Mouse (Mus musculus): ENCODE data around the gene Ddx18. TPM values are rescaled to one million over a fixed set of nuclear protein-coding genes. Genes with fewer than 3 reads are reported as not detected.

Gene Ddx18
- total and polyA plus RNA-seq, 3 experiments = 62.8 to 198 (median 69.7) TPM

- no peaks in the 10 kb centered on the region for H3K9me3 ChIP-seq (replicated peaks; ENCODE audit: low read length)
- no peak overlapping the region for H3K27ac ChIP-seq (ENCODE audit: insufficient read depth, low read depth)
- no peak overlapping the region for H3K9ac ChIP-seq (ENCODE audit: insufficient read depth, low read depth)
- no peak overlapping the region for H3K4me3 ChIP-seq (replicated peaks in 1 of 3; ENCODE audit: low read depth in 2 of 3, low read length in 2 of 3, poor library complexity in 1 of 3)
- TF ChIP-seq KAT2A (IDR thresholded peaks at IDR 0.05; ENCODE audit: insufficient replicate concordance, low read length) = no peak
- no peak for TF ChIP-seq TBP (conservative IDR thresholded peaks at IDR 0.05; ENCODE audit: low read depth, low read length)
- no peak for TF ChIP-seq JUND (conservative IDR thresholded peaks at IDR 0.05; ENCODE audit: low read depth, low read length)
- no peak for TF ChIP-seq UBTF (IDR thresholded peaks at IDR 0.05; ENCODE audit: low read depth, low read length)
- DNase-seq (ENCODE audit: extremely low read depth) = no peak
- peaks cover 41% of the 10 kb centered on the region for H3K27me3 ChIP-seq (replicated peaks)
- in situ Hi-C loops (cut with MboI; ENCODE audit: low pct_ligation_motif_present, low pct_unique_long_range_greater_than_20kb, low sequenced_read_pairs) (no loop called here), dilution Hi-C loops (cut with MboI; ENCODE audit: extremely low pct_ligation_motif_present, extremely low pct_unique_long_range_greater_than_20kb, low sequenced_read_pairs) (no loop called here)
- no peaks in the 10 kb centered on the region for H3K4me1 ChIP-seq (ENCODE audit: control insufficient read depth in 1 of 2, insufficient read depth in 2 of 2)
- H3K36me3 ChIP-seq (replicated peaks in 1 of 2; ENCODE audit: control insufficient read depth in 1 of 2, insufficient read depth in 1 of 2, low read length in 1 of 2) = no peaks in the 10 kb centered on the region
- no peaks in the 10 kb centered on the region for H3K79me2 ChIP-seq (replicated peaks; ENCODE audit: control insufficient read depth, extremely low read depth, insufficient read depth, poor library complexity, severe bottlenecking)
- no peak overlapping the region for H3K4me2 ChIP-seq (ENCODE audit: insufficient read depth, low read depth, poor library complexity, severe bottlenecking)
Measured at GRCm38 (mm10) chr1:121577491-121577890, 9.7 kb upstream of the Ddx18 start.

GRCm38 (mm10) chr1:121570522-121570921 lies 2.7 kb upstream of the Ddx18 start:
- H3K36me3 ChIP-seq (replicated peaks in 1 of 2; ENCODE audit: control insufficient read depth in 1 of 2, insufficient read depth in 1 of 2, low read length in 1 of 2) = peaks cover 0 to 2% of the 10 kb centered on the region in 2 experiments
- dilution Hi-C loops (cut with MboI; ENCODE audit: extremely low pct_ligation_motif_present, extremely low pct_unique_long_range_greater_than_20kb, low sequenced_read_pairs) (no loop called here), in situ Hi-C loops (cut with MboI; ENCODE audit: low pct_ligation_motif_present, low pct_unique_long_range_greater_than_20kb, low sequenced_read_pairs) (no loop called here)
- TF ChIP-seq MEF2A (IDR thresholded peaks at IDR 0.05; ENCODE audit: borderline replicate concordance, low read depth, low read length) (no peak), CTCF (conservative IDR thresholded peaks at IDR 0.05 in 1 of 2, IDR thresholded peaks at IDR 0.05 in 1 of 2; ENCODE audit: low read depth in 2 of 2, low read length in 2 of 2) (no peak), RAD21 (IDR thresholded peaks at IDR 0.05; ENCODE audit: low read depth, low read length) (no peak), ELF1 (IDR thresholded peaks at IDR 0.05; ENCODE audit: low read depth, low read length) (no peak), SMC3 (IDR thresholded peaks at IDR 0.05; ENCODE audit: low read depth, low read length) (no peak), HCFC1 (IDR thresholded peaks at IDR 0.05; ENCODE audit: low read depth, low read length) (no peak), JUND (conservative IDR thresholded peaks at IDR 0.05; ENCODE audit: low read depth, low read length) (no peak), NRF1 (IDR thresholded peaks at IDR 0.05; ENCODE audit: low read depth, low read length) (no peak), RCOR1 (conservative IDR thresholded peaks at IDR 0.05; ENCODE audit: low read depth, low read length) (no peak), POLR2AphosphoS2 (IDR thresholded peaks at IDR 0.05; ENCODE audit: low read depth, low read length) (no peak), USF1 (IDR thresholded peaks at IDR 0.05; ENCODE audit: low read depth, low read length) (no peak)
- peaks cover 14% of the 10 kb centered on the region for H3K79me2 ChIP-seq (replicated peaks; ENCODE audit: control insufficient read depth, extremely low read depth, insufficient read depth, poor library complexity, severe bottlenecking)
- H3K4me2 ChIP-seq (ENCODE audit: insufficient read depth, low read depth, poor library complexity, severe bottlenecking) = no peak overlapping the region
- no peak overlapping the region for H3K4me3 ChIP-seq (replicated peaks in 1 of 3; ENCODE audit: low read depth in 2 of 3, low read length in 2 of 3, poor library complexity in 1 of 3)
- H3K4me1 ChIP-seq (ENCODE audit: control insufficient read depth in 1 of 2, insufficient read depth in 2 of 2) = peaks cover 0 to 2% of the 10 kb centered on the region in 2 experiments; a peak in 2 of 4 replicates
- no peak overlapping the region for H3K27ac ChIP-seq (ENCODE audit: insufficient read depth, low read depth)
- no peak for DNase-seq (ENCODE audit: extremely low read depth)
- no peak overlapping the region for H3K9ac ChIP-seq (ENCODE audit: insufficient read depth, low read depth)
- H3K27me3 ChIP-seq (replicated peaks) = peaks cover 18% of the 10 kb centered on the region
- H3K9me3 ChIP-seq (replicated peaks; ENCODE audit: low read length) = no peaks in the 10 kb centered on the region

- Histone ChIP-seq H3K9ac (ENCODE audit: insufficient read depth, low read depth) (no peak overlapping the region), H3K4me1 (ENCODE audit: control insufficient read depth in 1 of 2, insufficient read depth in 2 of 2) (no peaks in the 10 kb centered on the region), H3K36me3 (replicated peaks in 1 of 2; ENCODE audit: control insufficient read depth in 1 of 2, insufficient read depth in 1 of 2, low read length in 1 of 2) (peaks cover 84 to 95% of the 10 kb centered on the region in 2 experiments), H3K9me3 (replicated peaks; ENCODE audit: low read length) (no peaks in the 10 kb centered on the region), H3K79me2 (replicated peaks; ENCODE audit: control insufficient read depth, extremely low read depth, insufficient read depth, poor library complexity, severe bottlenecking) (0 out of 2 replicates have a peak, but pooled peaks cover 2% of the 10 kb centered on the region), H3K27me3 (replicated peaks) (no peaks in the 10 kb centered on the region), H3K4me2 (ENCODE audit: insufficient read depth, low read depth, poor library complexity, severe bottlenecking) (no peak overlapping the region), H3K4me3 (replicated peaks in 1 of 3; ENCODE audit: low read depth in 2 of 3, low read length in 2 of 3, poor library complexity in 1 of 3) (no peak overlapping the region), H3K27ac (ENCODE audit: insufficient read depth, low read depth) (no peak overlapping the region)
- TF ChIP-seq EP300 (IDR thresholded peaks at IDR 0.05; ENCODE audit: low read length) = no peak
- TF ChIP-seq ELF1 (IDR thresholded peaks at IDR 0.05; ENCODE audit: low read depth, low read length) = no peak
- TF ChIP-seq E2F4 (IDR thresholded peaks at IDR 0.05; ENCODE audit: insufficient replicate concordance, low read depth, low read length) = no peak
- no peak for TF ChIP-seq NELFE (IDR thresholded peaks at IDR 0.05; ENCODE audit: low read depth, low read length)
- no peak for TF ChIP-seq ZMIZ1 (IDR thresholded peaks at IDR 0.05; ENCODE audit: low read depth, low read length)
- no peak for TF ChIP-seq SMC3 (IDR thresholded peaks at IDR 0.05; ENCODE audit: low read depth, low read length)
- TF ChIP-seq RCOR1 (conservative IDR thresholded peaks at IDR 0.05; ENCODE audit: low read depth, low read length) = no peak
- TF ChIP-seq JUND (conservative IDR thresholded peaks at IDR 0.05; ENCODE audit: low read depth, low read length) = no peak
- TF ChIP-seq SIN3A (IDR thresholded peaks at IDR 0.05; ENCODE audit: low read length) = no peak
- TF ChIP-seq CHD1 (IDR thresholded peaks at IDR 0.05; ENCODE audit: low read depth, low read length) = no peak
- no peak for TF ChIP-seq TCF12 (IDR thresholded peaks at IDR 0.05; ENCODE audit: low read depth, low read length)
- no peak for TF ChIP-seq PAX5 (IDR thresholded peaks at IDR 0.05; ENCODE audit: low read length)
- TF ChIP-seq MAZ (IDR thresholded peaks at IDR 0.05; ENCODE audit: low read depth, low read length) = no peak
- no peak for TF ChIP-seq IRF4 (IDR thresholded peaks at IDR 0.05; ENCODE audit: low read depth, low read length)
- no peak for TF ChIP-seq HCFC1 (IDR thresholded peaks at IDR 0.05; ENCODE audit: low read depth, low read length)
- in situ Hi-C loops (cut with MboI; ENCODE audit: low pct_ligation_motif_present, low pct_unique_long_range_greater_than_20kb, low sequenced_read_pairs) = no loop called here
- DNase-seq (ENCODE audit: extremely low read depth) = no peak
- dilution Hi-C loops (cut with MboI; ENCODE audit: extremely low pct_ligation_motif_present, extremely low pct_unique_long_range_greater_than_20kb, low sequenced_read_pairs) = no loop called here
Measured at GRCm38 (mm10) chr1:121557861-121558260, 9.9 kb downstream of the Ddx18 start.

All from CH12.LX (cell line).